Mouse (Mus musculus) cerebellum, adult 2 months (tissue): ENCODE results near the gene Limch1. TPM values are rescaled to one million over a fixed set of nuclear protein-coding genes. Genes with fewer than 3 reads are reported as not detected.

ENCODE experiments used
- DNase-seq, 2 experiments: peaks; one replicate each; pipeline ENCODE4 v3.0.0; 2021
- H3K27ac ChIP-seq: fragments of 200-500 bp; 2 replicates; pipeline ENCODE4 v1.5.1; 2012; ENCODE audit warnings: low read length, control low read depth, inconsistent platforms; ENCODE audit not compliant: insufficient read depth
- H3K27me3 ChIP-seq: fragments of 200-500 bp; 2 replicates; pipeline ENCODE4 v1.6.1; 2012; ENCODE audit warnings: inconsistent platforms, mild to moderate bottlenecking, low read length, moderate library complexity; ENCODE audit not compliant: control insufficient read depth, insufficient read depth
- H3K4me1 ChIP-seq: fragments of 200-500 bp; 2 replicates; pipeline ENCODE4 v1.6.1; 2011; ENCODE audit warnings: low read length; ENCODE audit not compliant: control insufficient read depth, insufficient read depth
- H3K4me3 ChIP-seq: fragments of 200-500 bp; replicated peaks from 2 replicates; pipeline ENCODE3; 2011; ENCODE audit warnings: mild to moderate bottlenecking, low read depth, low read length, control low read depth; ENCODE audit not compliant: insufficient read depth
- CTCF ChIP-seq: fragments of 200-500 bp; IDR thresholded peaks from 2 replicates; pipeline ENCODE4 v1.5.1; 2011; ENCODE audit warnings: low read depth, mild to moderate bottlenecking, control low read depth, low read length, moderate library complexity, borderline replicate concordance; ENCODE audit not compliant: insufficient read depth
- POLR2A ChIP-seq: fragments of 200-500 bp; IDR thresholded peaks from 2 replicates; pipeline ENCODE4 v1.6.1; 2011; ENCODE audit warnings: low read length, control low read depth, borderline replicate concordance; ENCODE audit not compliant: insufficient read depth
- WGBS: fragments of 180-500 bp; shearing (Covaris S2); methylation state at CpG from one replicate; pipeline ENCODE4 v1.1.7; 2018; 5-methylcytosine and 5-hydroxymethylcytosine counted together
- polyA plus RNA-seq: library from polyadenylated mRNA; depleted of rRNA; stranded (reverse); fragments of >200 nt; gene quantifications from 2 replicates; pipeline ENCODE4 v1.2.3, GENCODE M21; 2012

Limch1 gene
- polyA plus RNA-seq, 1 experiment, result 68.1 TPM

- peak; percentile 31 to 46 for DNase-seq
- TF ChIP-seq POLR2A (no peak), CTCF (no peak)
- Histone ChIP-seq H3K4me1 (peaks cover 4% of the 10 kb centered on the region), H3K4me3 (no peak overlapping the region), H3K27me3 (no peaks in the 10 kb centered on the region), H3K27ac (no peak overlapping the region)
- 8% methylated on average over 10 of the region's 10 CpGs for WGBS
Observed at GRCm38 (mm10) chr5:66760747-66761146, 15.1 kb downstream of the Limch1 start.

GRCm38 (mm10) chr5:66762006-66762405 lies 16.4 kb downstream of the Limch1 start:
- Histone ChIP-seq H3K4me3 (no peak overlapping the region), H3K4me1 (peaks cover 4% of the 10 kb centered on the region), H3K27me3 (no peaks in the 10 kb centered on the region), H3K27ac (no peak overlapping the region)
- peak in 1 of 2 experiments; percentile 16 for DNase-seq
- WGBS, result 45% methylated on average over 2 of the region's 2 CpGs
- TF ChIP-seq CTCF, result no peak
- TF ChIP-seq POLR2A, result no peak

- no peak for DNase-seq
Observed at GRCm38 (mm10) chr5:66764129-66764528, 18.5 kb downstream of the Limch1 start.

GRCm38 (mm10) chr5:66765911-66766310 lies 20.3 kb downstream of the Limch1 start:
- WGBS, result 63% methylated on average over 2 of the region's 2 CpGs
- no peaks in the 10 kb centered on the region for H3K27me3 ChIP-seq
- H3K27ac ChIP-seq, result no peak overlapping the region
- TF ChIP-seq POLR2A (no peak), CTCF (no peak)
- no peak for DNase-seq
- H3K4me1 ChIP-seq, result peaks cover 3% of the 10 kb centered on the region; the same call in 1 of the 2 replicates
- H3K4me3 ChIP-seq, result no peak overlapping the region

More at GRCm38 (mm10) chr5:66764129-66764528, 18.5 kb downstream of the Limch1 start:
- Histone ChIP-seq H3K4me3 (no peak overlapping the region), H3K4me1 (peaks cover 4% of the 10 kb centered on the region), H3K27me3 (no peaks in the 10 kb centered on the region), H3K27ac (no peak overlapping the region)
- TF ChIP-seq POLR2A (no peak), CTCF (no peak)
- WGBS, result 82% methylated on average over 6 of the region's 6 CpGs

- DNase-seq, result no peak
- H3K4me1 ChIP-seq, result peaks cover 3% of the 10 kb centered on the region; the same call in 1 of the 2 replicates
- H3K27ac ChIP-seq, result no peak overlapping the region
- 52% methylated on average over 4 of the region's 4 CpGs for WGBS
- H3K27me3 ChIP-seq, result no peaks in the 10 kb centered on the region
- H3K4me3 ChIP-seq, result no peak overlapping the region
- TF ChIP-seq CTCF (no peak), POLR2A (no peak)
Observed at GRCm38 (mm10) chr5:66768034-66768433, 22.4 kb downstream of the Limch1 start.

GRCm38 (mm10) chr5:66769070-66769469 lies 23.4 kb downstream of the Limch1 start:
- no peak for DNase-seq
- 73% methylated on average over 4 of the region's 4 CpGs for WGBS
- H3K27ac ChIP-seq, result no peak overlapping the region
- TF ChIP-seq CTCF (no peak), POLR2A (no peak)
- peaks cover 3% of the 10 kb centered on the region; the same call in 1 of the 2 replicates for H3K4me1 ChIP-seq
- H3K4me3 ChIP-seq, result no peak overlapping the region
- H3K27me3 ChIP-seq, result no peaks in the 10 kb centered on the region

GRCm38 (mm10) chr5:66769558-66769957 lies 23.9 kb downstream of the Limch1 start:
- Histone ChIP-seq H3K4me1 (peaks cover 3% of the 10 kb centered on the region; the same call in 1 of the 2 replicates), H3K27ac (no peak overlapping the region), H3K27me3 (no peaks in the 10 kb centered on the region), H3K4me3 (no peak overlapping the region)
- WGBS, result 90% methylated on average over 5 of the region's 5 CpGs
- TF ChIP-seq POLR2A (no peak), CTCF (no peak)
- no peak for DNase-seq

GRCm38 (mm10) chr5:66777999-66778710 lies 32.5 kb downstream of the Limch1 start:
- no peak overlapping the region for H3K4me3 ChIP-seq
- no peak overlapping the region for H3K27ac ChIP-seq
- no peak for DNase-seq
- TF ChIP-seq POLR2A (no peak), CTCF (no peak)
- H3K27me3 ChIP-seq, result no peaks in the 10 kb centered on the region
- H3K4me1 ChIP-seq, result no peaks in the 10 kb centered on the region
- WGBS, result 82% methylated on average over 10 of the region's 10 CpGs
